Mouse (Mus musculus): ENCODE data around the gene Mesp1. TPM values are rescaled to one million over a fixed set of nuclear protein-coding genes. Genes with fewer than 3 reads are reported as not detected.
A peak's percentile ranks its signal among the peaks of the same experiment; 100 is the strongest.

Mesp1 gene
- polyA plus RNA-seq, 1 experiment: 0.04 TPM

DNA sequence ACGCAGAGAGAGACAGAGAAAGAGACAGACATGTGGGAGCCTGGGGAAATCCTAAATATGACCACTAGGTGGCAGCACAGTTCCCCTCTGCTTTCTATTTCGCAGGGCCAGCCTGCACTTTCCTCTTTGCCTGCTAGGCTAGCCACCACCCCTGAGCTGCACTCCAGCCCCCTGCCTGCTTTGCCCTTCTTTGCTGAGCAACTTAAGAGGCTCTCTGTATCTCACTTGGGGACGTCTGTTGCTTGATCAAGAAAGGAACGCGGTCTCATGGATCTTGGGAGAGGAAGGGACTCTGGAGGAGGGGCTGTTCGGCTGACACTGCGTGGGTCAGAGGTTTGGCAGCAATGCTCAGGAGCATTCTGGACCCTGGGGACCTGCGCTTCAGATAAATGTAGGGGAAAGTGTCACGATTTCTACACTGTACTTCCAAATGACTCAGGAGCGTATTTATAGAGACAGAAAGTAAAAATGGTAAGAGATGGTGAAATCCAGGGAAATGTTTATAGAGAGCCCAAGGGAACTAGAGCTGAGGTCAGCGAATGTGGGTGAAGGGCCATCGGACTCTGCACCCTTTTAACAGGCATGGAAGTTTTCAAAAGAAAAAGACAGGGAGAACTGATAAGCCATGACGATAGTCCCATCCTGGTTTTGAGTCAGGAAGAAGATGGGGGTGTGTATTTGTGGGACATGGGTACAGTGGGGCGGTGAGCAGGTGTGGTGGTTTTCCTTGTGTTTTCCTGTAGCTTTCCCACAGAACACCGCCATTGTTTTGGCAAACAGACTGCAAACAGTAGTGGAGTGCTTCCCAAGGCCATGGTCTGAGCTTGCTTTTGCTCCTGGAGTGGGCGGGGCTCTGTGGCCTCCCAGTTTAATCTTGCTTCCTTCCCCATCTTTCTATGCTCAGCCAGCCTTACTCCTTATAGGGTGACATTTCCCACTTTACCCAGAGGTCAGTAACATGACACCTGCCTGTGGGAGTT is 12.7 kb downstream of the Mesp1 start:
- Histone ChIP-seq H3K9me3 (ENCODE audit: control insufficient read depth, low read length) (no peaks in the 10 kb centered on the region), H3K4me3 (replicated peaks) (peak overlapping the region; percentile 12), H3K4me1 (ENCODE audit: control insufficient read depth) (peaks cover 3% of the 10 kb centered on the region; the same call in 1 of the 2 replicates), H3K27me3 (ENCODE audit: control insufficient read depth) (no peaks in the 10 kb centered on the region), H3K36me3 (ENCODE audit: control insufficient read depth) (no peaks in the 10 kb centered on the region)
- TF ChIP-seq TAL1 (IDR thresholded peaks at IDR 0.05; ENCODE audit: low read length): no peak
- TF ChIP-seq GATA1 (IDR thresholded peaks at IDR 0.05; ENCODE audit: low read length): no peak

DNA sequence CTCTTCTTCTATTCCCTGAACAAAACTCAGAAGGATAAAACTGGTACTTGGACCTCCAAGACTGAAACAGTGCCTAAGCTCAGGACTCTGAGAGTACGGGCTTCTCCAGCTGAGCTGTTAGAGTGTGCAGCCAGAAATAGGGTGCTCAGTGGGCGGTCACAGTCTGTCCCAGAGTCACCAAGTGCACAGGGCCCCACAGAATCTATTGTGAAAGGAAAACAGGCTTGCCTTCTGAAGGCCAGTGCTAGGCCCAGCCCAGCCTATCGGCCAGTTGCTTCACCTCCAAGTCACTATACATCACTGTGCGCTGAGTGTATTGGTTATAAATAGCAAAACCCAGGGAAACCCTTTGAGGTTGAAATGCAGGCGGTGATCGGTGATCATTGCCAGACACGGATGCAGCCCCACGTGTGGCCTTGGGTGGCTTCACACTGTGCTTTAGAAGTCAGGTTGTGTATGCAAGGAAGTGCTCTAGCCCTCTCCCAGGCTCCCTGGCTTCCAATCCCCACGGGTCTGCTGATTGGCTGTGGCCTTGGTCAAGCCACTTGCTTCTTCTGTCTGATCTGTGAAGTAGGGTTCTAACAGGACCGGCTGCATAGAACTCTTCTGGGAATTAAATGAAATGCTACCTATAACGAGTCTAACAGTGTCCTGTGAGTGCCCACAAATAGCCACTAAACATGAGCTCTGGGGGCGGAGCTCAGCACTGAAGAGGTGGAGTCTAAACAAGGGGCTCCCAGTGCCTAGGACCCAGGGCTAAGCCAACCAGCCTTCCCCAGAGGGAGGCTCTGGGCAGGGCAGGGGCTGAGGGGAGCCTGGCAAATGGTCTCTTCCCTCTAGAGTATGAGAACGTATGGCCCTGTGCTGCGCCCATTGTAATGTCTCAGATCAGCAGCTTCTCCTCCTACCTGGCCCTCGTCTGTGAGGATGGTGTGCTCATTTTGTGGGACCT is 21.8 kb downstream of the Mesp1 start:
- Histone ChIP-seq H3K27me3 (ENCODE audit: control insufficient read depth) (no peaks in the 10 kb centered on the region), H3K36me3 (ENCODE audit: control insufficient read depth) (no peaks in the 10 kb centered on the region), H3K4me1 (ENCODE audit: control insufficient read depth) (no peaks in the 10 kb centered on the region), H3K4me3 (replicated peaks) (no peak overlapping the region), H3K9me3 (ENCODE audit: control insufficient read depth, low read length) (no peaks in the 10 kb centered on the region)
- TF ChIP-seq GATA1 (IDR thresholded peaks at IDR 0.05; ENCODE audit: low read length): no peak
- TF ChIP-seq TAL1 (IDR thresholded peaks at IDR 0.05; ENCODE audit: low read length): no peak

DNA sequence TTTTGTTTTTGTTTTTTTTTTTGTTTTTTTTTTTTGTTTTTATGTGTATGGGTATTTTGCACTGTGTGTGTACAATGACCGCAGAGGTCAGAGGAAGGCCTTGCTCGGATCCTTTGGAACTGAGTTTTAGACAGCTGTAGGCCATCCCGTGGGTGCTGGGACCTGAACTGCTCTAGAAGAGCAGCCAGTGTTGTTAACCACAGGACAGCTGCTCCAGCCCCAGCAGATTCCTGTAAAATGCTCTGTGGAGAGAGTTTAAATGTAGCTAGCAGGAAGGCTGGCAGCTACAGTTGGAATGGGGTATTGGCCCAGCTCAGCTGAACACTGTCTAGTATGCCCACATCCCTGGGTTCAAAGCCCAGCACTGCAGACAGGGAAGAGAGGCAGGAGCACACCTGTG is 23.9 kb downstream of the Mesp1 start:
- Histone ChIP-seq H3K9me3 (ENCODE audit: control insufficient read depth, low read length) (no peaks in the 10 kb centered on the region), H3K4me3 (replicated peaks) (no peak overlapping the region), H3K36me3 (ENCODE audit: control insufficient read depth) (no peaks in the 10 kb centered on the region), H3K27me3 (ENCODE audit: control insufficient read depth) (no peaks in the 10 kb centered on the region), H3K4me1 (ENCODE audit: control insufficient read depth) (no peaks in the 10 kb centered on the region)
- TF ChIP-seq TAL1 (IDR thresholded peaks at IDR 0.05; ENCODE audit: low read length) (no peak), GATA1 (IDR thresholded peaks at IDR 0.05; ENCODE audit: low read length) (no peak)

DNA sequence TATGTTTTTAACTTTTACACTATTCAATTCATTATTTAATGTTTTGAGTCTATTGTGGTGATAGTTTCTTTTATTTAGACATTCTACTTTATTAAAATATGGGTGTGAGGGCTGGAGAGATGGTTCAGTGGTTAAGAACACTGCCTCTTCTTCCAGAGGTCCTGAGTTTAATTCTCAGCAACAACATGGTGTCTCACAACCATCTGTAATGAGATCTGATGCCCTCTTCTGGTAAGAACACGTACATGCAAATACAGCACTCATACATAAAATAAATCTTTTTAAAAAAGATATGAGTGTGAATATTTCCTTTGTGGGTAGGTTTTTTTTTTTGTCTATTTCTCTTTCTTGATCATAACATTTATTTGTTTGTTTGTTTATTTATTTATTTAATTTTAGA is 27.6 kb downstream of the Mesp1 start:
- Histone ChIP-seq H3K4me3 (replicated peaks) (no peak overlapping the region), H3K27me3 (ENCODE audit: control insufficient read depth) (no peaks in the 10 kb centered on the region), H3K4me1 (ENCODE audit: control insufficient read depth) (no peaks in the 10 kb centered on the region), H3K9me3 (ENCODE audit: control insufficient read depth, low read length) (no peaks in the 10 kb centered on the region), H3K36me3 (ENCODE audit: control insufficient read depth) (no peaks in the 10 kb centered on the region)
- TF ChIP-seq GATA1 (IDR thresholded peaks at IDR 0.05; ENCODE audit: low read length) (no peak), TAL1 (IDR thresholded peaks at IDR 0.05; ENCODE audit: low read length) (no peak)

DNA sequence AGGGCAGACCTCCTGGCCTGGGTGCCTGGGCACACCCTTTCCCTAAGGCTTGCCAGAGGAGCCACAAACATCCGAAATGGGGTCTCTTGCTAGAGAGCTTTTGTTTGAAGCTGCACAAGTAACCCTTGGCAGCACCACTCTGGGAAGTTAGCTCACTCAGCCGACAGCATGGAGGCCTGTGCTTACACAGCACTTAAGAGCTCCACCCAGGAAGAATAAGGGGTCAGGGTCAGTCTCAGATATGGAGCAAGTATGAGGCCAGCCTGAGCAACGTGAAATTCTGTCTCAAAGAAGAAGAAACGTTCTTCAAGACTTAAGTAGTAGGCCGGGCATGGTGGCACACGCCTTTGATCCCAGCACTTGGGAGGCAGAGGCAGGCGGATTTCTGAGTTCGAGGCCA is 31.5 kb downstream of the Mesp1 start:
- H3K27me3 ChIP-seq (ENCODE audit: control insufficient read depth): no peaks in the 10 kb centered on the region
- no peaks in the 10 kb centered on the region for H3K9me3 ChIP-seq (ENCODE audit: control insufficient read depth, low read length)
- no peaks in the 10 kb centered on the region for H3K36me3 ChIP-seq (ENCODE audit: control insufficient read depth)
- TF ChIP-seq TAL1 (IDR thresholded peaks at IDR 0.05; ENCODE audit: low read length): no peak
- TF ChIP-seq GATA1 (IDR thresholded peaks at IDR 0.05; ENCODE audit: low read length): no peak
- no peaks in the 10 kb centered on the region for H3K4me1 ChIP-seq (ENCODE audit: control insufficient read depth)
- no peak overlapping the region for H3K4me3 ChIP-seq (replicated peaks)

DNA sequence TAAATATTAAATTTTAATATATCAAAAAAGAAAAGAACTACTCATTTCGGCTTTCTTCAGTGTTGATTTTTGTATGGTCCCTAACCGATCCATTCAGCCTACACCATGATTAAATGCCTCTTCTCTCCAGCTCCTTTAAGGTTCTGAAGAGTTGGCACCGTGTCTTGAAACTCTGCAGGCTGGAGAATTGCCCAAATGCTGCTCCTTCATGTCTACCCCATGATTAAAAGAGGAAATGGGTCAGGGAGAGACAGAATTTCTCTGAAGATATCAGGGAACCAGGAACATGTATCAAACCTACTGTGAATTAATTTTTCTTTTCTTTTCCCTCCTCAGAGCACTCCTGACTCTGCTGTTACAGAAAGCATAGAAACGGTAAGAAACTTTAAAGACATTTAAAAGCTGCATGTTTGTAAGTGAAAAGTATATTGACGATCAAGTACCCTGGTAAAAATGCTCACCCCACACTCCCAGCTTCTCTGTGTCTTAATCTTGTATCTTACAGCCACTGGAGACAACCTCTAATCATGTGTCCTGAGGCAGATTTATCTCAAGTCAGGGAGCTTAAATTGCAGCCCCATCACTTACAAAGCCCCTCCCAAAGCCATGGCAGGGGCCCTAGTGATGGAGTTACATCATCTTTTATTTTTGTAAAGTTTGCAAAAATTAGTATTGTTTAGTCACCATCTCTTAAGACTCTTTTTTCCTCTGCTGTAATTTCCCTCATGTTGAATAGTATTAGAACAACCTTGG is 32.3 kb downstream of the Mesp1 start:
- no peaks in the 10 kb centered on the region for H3K27me3 ChIP-seq (ENCODE audit: control insufficient read depth)
- H3K36me3 ChIP-seq (ENCODE audit: control insufficient read depth): no peaks in the 10 kb centered on the region
- no peaks in the 10 kb centered on the region for H3K9me3 ChIP-seq (ENCODE audit: control insufficient read depth, low read length)
- H3K4me3 ChIP-seq (replicated peaks): no peak overlapping the region
- H3K4me1 ChIP-seq (ENCODE audit: control insufficient read depth): no peaks in the 10 kb centered on the region
- TF ChIP-seq GATA1 (IDR thresholded peaks at IDR 0.05; ENCODE audit: low read length) (no peak), TAL1 (IDR thresholded peaks at IDR 0.05; ENCODE audit: low read length) (no peak)

DNA sequence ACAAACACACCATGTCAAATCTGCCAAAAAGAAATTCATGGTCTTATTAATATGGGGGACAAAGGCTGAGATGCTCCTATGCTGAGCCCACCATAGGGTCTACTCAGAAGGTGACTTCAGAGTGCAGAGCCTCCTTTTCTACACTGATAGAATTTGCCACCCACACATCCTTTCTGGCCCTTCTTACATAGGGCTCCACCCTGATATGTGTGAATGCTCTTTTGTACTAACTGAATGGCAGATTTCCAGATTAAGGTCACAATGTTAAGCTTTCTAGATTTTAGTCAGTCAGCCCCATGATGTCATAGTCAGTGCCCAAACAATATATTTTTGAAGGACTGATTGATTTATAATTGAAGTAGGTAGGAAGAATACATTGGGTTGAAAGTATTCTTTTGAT is 33.8 kb downstream of the Mesp1 start:
- TF ChIP-seq TAL1 (IDR thresholded peaks at IDR 0.05; ENCODE audit: low read length): no peak
- TF ChIP-seq GATA1 (IDR thresholded peaks at IDR 0.05; ENCODE audit: low read length): no peak
- Histone ChIP-seq H3K36me3 (ENCODE audit: control insufficient read depth) (no peaks in the 10 kb centered on the region), H3K27me3 (ENCODE audit: control insufficient read depth) (no peaks in the 10 kb centered on the region), H3K4me3 (replicated peaks) (no peak overlapping the region), H3K4me1 (ENCODE audit: control insufficient read depth) (no peaks in the 10 kb centered on the region), H3K9me3 (ENCODE audit: control insufficient read depth, low read length) (no peaks in the 10 kb centered on the region)

DNA sequence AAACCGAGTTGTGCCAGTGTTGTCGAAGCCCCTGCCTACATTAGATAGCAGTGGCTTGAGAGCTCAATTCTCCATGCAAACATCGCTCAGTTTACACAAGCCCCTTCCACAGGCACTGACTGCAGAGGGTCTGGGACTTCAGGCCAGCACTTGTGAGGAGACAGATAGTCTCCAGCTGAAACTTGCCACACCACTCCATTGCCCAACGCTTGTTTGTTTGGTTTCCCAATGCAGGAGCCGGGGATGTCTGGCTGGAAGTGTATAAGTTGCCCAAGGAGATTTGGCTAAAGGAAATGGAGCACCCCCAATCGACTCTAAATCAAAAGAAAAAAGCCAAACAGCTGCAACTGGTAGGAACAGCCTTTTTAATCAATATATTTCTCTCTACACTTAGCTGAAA is 35.4 kb downstream of the Mesp1 start:
- TF ChIP-seq GATA1 (IDR thresholded peaks at IDR 0.05; ENCODE audit: low read length) (no peak), TAL1 (IDR thresholded peaks at IDR 0.05; ENCODE audit: low read length) (no peak)
- no peaks in the 10 kb centered on the region for H3K4me1 ChIP-seq (ENCODE audit: control insufficient read depth)
- no peaks in the 10 kb centered on the region for H3K27me3 ChIP-seq (ENCODE audit: control insufficient read depth)

More for the DNA sequence above, 35.4 kb downstream of the Mesp1 start:
- no peaks in the 10 kb centered on the region for H3K9me3 ChIP-seq (ENCODE audit: control insufficient read depth, low read length)
- H3K36me3 ChIP-seq (ENCODE audit: control insufficient read depth): no peaks in the 10 kb centered on the region
- H3K4me3 ChIP-seq (replicated peaks): no peak overlapping the region

Data from erythroblast, embryonic 14.5 days (primary cell).